Mouse (Mus musculus) urinary bladder, postnatal 14 days (tissue): Measurements from ENCODE around the gene Acap1.
A peak's percentile ranks its signal among the peaks of the same experiment; 100 is the strongest.

Experiments used
- DNase-seq: peaks from one replicate; pipeline ENCODE4 v3.0.0; 2021; ENCODE audit warnings: low spot score

Gene Acap1

GRCm38 (mm10) chr11:69904311-69904710 lies 9.0 kb upstream of the Acap1 start:
- DNase-seq = no peak

GRCm38 (mm10) chr11:69902972-69903371 lies 7.6 kb upstream of the Acap1 start:
- no peak for DNase-seq

GRCm38 (mm10) chr11:69901993-69902392 lies 6.7 kb upstream of the Acap1 start:
- peak; percentile 35 for DNase-seq

GRCm38 (mm10) chr11:69901406-69901846 lies 6.1 kb upstream of the Acap1 start:
- DNase-seq = peak; percentile 94

- DNase-seq = peak; percentile 91
Measured at GRCm38 (mm10) chr11:69900471-69901405, 5.4 kb upstream of the Acap1 start, which contains the start of the genes 2810408A11Rik and Neurl4. 2810408A11Rik (minus strand) TSS chr11:69900987. Neurl4 (plus strand) TSS chr11:69901072.

GRCm38 (mm10) chr11:69899870-69900269 lies 4.5 kb upstream of the Acap1 start:
- no peak for DNase-seq

GRCm38 (mm10) chr11:69894671-69895070 lies 668 bp downstream of the Acap1 start:
- DNase-seq = peak; percentile 50

GRCm38 (mm10) chr11:69891482-69891881 lies 3.9 kb downstream of the Acap1 start:
- DNase-seq = no peak

- DNase-seq = no peak
Measured at GRCm38 (mm10) chr11:69886907-69887635, 8.3 kb downstream of the Acap1 start.

- no peak for DNase-seq
Measured at GRCm38 (mm10) chr11:69884663-69885062, 10.7 kb downstream of the Acap1 start.

- DNase-seq = no peak
Measured at GRCm38 (mm10) chr11:69884240-69884639, 11.1 kb downstream of the Acap1 start.

GRCm38 (mm10) chr11:69883527-69884151 lies 11.7 kb downstream of the Acap1 start:
- peak; percentile 32 for DNase-seq

- DNase-seq = peak; percentile 42
Measured at GRCm38 (mm10) chr11:69883066-69883465, 12.3 kb downstream of the Acap1 start.

- no peak for DNase-seq
Measured at GRCm38 (mm10) chr11:69881787-69882670, 13.3 kb downstream of the Acap1 start.

GRCm38 (mm10) chr11:69880853-69881603 lies 14.3 kb downstream of the Acap1 start, which contains the start of gene Kctd11:
Kctd11 (minus strand) TSS chr11:69881406.
- peak; percentile 95 for DNase-seq

GRCm38 (mm10) chr11:69880506-69880852 lies 14.9 kb downstream of the Acap1 start:
- peak; percentile 77 for DNase-seq

- no peak for DNase-seq
Measured at GRCm38 (mm10) chr11:69879711-69880110, 15.6 kb downstream of the Acap1 start.

GRCm38 (mm10) chr11:69878952-69879351 lies 16.4 kb downstream of the Acap1 start:
- DNase-seq = no peak

GRCm38 (mm10) chr11:69878399-69878798 lies 16.9 kb downstream of the Acap1 start:
- DNase-seq = peak; percentile 43

GRCm38 (mm10) chr11:69877878-69878277 lies 17.5 kb downstream of the Acap1 start, which contains the start of gene Tmem95:
Tmem95 (minus strand) TSS chr11:69878018.
- no peak for DNase-seq
